Mouse (Mus musculus): ENCODE measurements around the gene Me1.
"Not testable (repeated sequence)": the region's sequence is repeated elsewhere in the genome, so short reads cannot be mapped to it uniquely, and the experiment has no call there.

DNA sequence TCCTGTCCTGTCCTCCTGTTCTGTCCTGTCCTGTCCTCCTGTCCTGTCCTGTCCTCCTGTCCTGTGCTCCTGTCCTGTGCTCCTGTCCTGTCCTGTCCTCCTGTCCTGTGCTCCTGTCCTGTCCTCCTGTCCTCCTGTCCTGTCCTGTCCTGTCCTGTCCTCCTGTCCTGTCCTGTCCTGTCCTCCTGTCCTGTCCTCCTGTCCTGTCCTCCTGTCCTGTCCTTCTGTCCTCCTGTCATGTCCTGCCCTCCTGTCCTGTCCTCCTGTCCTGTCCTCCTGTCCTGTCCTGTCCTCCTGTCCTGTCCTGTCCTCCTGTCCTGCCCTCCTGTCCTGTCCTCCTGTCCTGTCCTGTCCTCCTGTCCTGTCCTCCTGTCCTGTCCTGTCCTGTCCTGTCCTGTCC lies 98.8 kb downstream of the Me1 start:
- not testable (repeated sequence) for TF ChIP-seq POLR2A (IDR thresholded peaks at IDR 0.05; ENCODE audit: borderline replicate concordance, extremely low read depth, insufficient read depth, insufficient read length, poor library complexity, severe bottlenecking); CTCF (IDR thresholded peaks at IDR 0.05; ENCODE audit: borderline replicate concordance, extremely low read depth, insufficient read depth, insufficient read length)

All from brain, embryonic 14.5 days (tissue).